Mouse (Mus musculus): Measurements from ENCODE around the gene Spata18. TPM values are rescaled to one million over a fixed set of nuclear protein-coding genes. Genes with fewer than 3 reads are reported as not detected.

The Spata18 gene
- total RNA-seq, 2 experiments from 2014 or later: not detected

DNA sequence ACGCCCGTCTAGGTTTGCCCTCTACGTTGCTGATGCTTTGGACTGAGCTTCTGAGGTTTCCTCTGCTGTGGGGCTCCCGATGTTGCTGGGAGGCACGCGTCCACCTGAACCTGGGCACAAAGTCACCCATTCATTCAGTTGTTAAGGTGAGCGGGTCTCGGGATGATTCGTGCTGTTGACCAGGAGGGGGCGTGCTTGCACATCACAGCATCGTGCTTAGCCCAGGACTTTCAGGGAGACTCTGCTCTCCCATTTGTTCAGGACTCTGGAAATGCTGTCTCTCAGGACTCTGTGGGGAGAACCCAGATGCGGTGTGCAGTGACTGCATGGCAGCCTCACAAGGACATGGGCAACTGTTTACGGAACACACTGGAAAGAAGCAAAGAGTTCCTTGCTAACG lies 53.1 kb downstream of the Spata18 start:
- no peak for DNase-seq
- intact Hi-C loops (cut with DNase I): no loop called here

- intact Hi-C loops (cut with DNase I): no loop called here
- no peak for DNase-seq
Observed at GRCm38 (mm10) chr5:73704757-73705156, 53.6 kb downstream of the Spata18 start.

- DNase-seq: no peak
- intact Hi-C loops (cut with DNase I): no loop called here
Observed at GRCm38 (mm10) chr5:73705290-73705689, 54.1 kb downstream of the Spata18 start.

DNA sequence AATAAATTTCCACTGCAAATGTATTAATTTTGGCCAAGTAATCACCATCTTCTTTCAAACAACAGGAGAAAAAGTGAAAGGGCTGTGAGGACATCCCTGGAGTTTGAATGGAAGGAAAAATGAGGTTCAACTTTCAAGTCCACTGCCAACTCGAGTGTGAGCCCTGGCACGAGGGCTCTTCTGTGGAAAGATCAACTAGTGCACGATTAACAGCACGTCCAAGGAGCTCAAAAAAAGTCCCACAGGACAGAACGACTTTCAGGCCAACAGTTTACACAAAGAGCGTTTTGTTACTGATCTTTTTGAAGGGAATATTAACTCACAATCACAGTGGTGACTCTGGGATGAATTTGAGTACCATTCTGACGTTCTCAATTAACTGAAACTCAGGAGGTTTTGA lies 61.7 kb downstream of the Spata18 start:
- intact Hi-C loops (cut with DNase I): no loop called here
- DNase-seq: no peak

DNA sequence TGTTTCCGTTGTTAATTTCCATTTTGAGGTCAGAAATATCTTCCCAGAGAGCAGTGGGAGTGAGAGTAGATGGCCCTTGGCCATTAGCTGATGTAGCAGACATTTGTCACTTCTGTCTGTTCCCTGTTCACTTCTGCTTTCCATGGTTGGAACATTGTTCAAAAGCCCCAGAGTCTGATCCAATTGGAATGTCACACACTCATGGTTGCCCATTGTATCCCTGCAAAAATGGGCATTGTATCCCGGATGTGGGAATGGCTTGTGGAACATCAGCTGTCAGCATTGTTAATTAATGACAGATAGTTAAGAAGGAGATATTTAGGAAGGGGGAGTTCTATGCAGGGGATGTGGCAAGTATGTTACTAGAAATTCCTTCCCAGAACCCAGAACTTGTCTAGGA lies 65.8 kb downstream of the Spata18 start:
- intact Hi-C loops (cut with DNase I): no loop called here
- DNase-seq: no peak

GRCm38 (mm10) chr5:73721682-73722282 lies 70.6 kb downstream of the Spata18 start:
- intact Hi-C loops (cut with DNase I): no loop called here
- DNase-seq: no peak

DNA sequence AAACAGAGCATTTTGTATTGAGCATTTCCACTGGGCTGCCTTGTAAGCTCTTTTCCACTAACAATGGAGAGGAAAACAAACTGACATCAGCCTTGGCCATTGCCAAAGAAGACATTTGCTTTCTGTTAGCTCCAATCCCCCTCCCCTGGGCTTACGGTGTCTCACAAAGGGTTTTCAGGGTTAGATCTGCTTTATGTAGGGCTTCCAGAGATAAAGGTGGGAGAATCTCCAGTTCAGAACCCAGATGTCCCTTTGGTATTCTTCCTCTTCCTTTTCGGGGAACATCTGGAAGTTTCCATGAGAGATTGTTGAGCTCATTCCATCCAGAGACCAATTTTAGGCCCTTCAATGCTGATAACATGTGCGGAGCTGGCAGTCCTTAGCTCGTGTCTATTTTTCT lies 74.8 kb downstream of the Spata18 start:
- intact Hi-C loops (cut with DNase I): loop anchor here (5.0 kb wide), 1 partner anchor 1451 kb away; no protein-coding TSS in a partner anchor
- DNase-seq: no peak

GRCm38 (mm10) chr5:73728651-73729050 lies 77.5 kb downstream of the Spata18 start:
- intact Hi-C loops (cut with DNase I): loop anchor here (5.0 kb wide), 1 partner anchor 1449 kb away; no protein-coding TSS in a partner anchor
- no peak for DNase-seq

Other genes with a start within 250 kb of the Spata18 start
- gene Cwh43, start 245.3 kb upstream of the Spata18 start, total RNA-seq (2021): not detected
- 1 to 10 TPM; 6.7 to 8.9 TPM for gene Dcun1d4, start 170.4 kb upstream of the Spata18 start, total RNA-seq (2021)
- gene Lrrc66, start 18.9 kb upstream of the Spata18 start, total RNA-seq (2021): not detected
- 10 to 100 TPM; 88.6 to 89.2 TPM for gene Sgcb, start 3.6 kb upstream of the Spata18 start, total RNA-seq (2021)